Mouse (Mus musculus) A20 (cell line): ENCODE results near the gene AI597479.
"Not testable (repeated sequence)": the region's sequence is repeated elsewhere in the genome, so short reads cannot be mapped to it uniquely, and the experiment has no call there.

ENCODE experiments used
- DNase-seq: peaks from one replicate; pipeline ENCODE4 v3.0.0-alpha.2; 2011; ENCODE audit warnings: low read depth, low spot score

Gene AI597479

GRCm38 (mm10) chr1:43124726-43125125 lies 26.2 kb downstream of the AI597479 start:
- DNase-seq = no peak

DNA sequence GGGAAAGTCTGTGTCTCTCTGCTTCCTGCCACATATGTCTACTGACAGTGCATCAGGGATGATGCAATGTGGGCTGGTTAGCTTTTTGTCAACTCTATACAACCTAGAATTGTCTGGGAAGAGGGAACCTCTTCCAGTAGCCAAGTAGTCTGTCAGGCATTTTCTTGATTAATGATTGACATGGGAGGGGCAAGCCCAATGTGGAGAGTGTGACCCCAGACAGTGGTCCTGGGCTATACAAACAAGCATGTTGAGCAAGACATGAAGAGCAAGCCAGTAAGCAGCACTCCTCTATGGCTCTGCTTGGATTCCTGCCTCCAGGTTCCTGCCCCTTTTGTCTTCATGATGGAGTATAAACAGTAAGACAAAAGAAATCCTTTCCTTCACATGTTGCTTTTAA lies 28.7 kb downstream of the AI597479 start:
- DNase-seq = no peak

DNA sequence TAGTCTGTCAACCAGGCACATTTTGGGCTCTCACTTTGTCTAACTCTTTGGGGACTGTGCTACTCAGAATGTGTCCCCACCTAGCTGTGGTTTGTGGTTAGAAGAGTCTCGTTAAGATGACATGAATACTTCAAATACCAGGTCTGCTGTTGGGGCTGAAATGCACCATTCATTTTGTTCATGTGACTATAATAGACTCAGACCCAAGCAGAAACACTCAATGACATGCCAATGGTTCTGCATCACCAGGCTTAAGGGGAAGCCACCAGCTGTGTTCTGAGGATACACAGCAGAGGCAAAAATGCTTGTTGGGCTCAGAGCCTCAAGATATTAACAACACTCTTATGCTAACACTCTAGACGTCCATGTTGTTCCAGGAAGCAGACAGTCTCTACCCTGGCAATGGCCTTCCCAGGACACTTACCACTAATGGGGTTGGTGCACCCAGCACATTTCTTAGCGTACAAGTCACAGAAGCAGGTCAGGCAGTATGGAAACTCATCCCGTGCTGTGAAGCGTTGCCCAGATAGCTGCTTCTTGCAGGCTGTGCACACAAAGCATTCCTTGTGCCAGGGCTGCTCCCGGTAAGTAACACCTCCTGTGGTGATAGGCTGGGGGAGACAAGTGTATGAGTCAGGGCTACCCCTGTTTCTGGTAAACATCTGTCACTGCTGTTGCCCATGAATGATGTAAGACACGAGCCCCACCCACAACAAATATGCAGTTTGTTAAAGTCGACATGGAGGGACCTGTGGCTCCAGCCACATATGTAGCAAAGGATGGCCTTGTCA lies 29.5 kb downstream of the AI597479 start:
- no peak for DNase-seq

DNA sequence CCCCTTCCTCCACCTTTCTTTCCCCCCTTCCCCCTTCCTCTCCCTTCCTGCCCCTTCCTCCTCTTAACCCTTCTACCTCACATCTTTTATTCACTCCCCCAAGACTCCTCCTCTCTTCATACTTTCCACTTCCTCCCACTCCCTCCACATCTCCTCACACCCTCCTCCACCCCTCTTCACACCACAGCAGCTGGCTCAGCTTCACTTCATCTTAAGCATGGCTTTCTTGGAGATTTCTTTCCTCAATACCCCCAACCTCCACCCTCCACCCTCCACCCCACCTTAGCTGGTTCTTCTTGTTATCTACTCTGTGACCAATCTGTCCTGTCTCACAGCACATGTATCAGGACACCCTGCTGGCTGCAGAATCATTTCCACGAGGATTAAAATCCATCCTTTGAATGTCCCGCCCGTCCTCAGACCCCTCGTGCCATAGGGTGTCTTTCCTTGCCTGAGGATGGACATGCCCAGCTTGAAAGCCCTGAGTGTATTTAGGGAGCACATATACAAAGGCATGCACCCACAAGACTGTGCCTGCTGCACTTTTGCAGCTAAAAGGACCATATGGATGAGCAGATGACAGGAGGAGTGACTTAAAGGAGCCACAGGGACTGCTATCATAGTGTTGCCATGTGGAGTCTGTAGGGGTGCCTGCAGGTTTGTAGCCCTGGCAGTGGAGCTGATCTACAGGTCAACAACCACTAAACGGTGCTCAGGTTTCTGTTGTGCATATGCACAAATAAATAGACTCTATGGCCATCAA lies 31.9 kb downstream of the AI597479 start:
- no peak for DNase-seq

DNA sequence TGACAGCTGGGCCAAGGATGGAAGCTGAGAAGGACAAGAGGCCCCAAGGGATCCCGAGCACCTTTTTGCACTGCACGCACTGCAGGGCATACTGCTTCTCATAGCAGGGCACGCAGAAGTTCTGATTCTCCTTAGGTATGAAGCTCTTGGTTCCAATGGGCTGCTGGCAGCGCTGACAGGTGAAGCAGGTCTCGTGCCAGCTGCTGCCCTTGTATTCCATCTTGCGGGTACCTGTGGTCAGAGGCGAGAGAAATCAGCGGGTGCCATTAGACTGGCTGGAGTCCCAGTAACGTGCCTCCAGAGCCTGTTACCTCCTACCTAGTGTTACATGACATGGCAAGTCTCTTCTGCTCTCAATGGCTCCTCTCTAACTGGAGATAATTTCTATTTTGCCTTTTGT lies 33.1 kb downstream of the AI597479 start:
- no peak for DNase-seq

DNA sequence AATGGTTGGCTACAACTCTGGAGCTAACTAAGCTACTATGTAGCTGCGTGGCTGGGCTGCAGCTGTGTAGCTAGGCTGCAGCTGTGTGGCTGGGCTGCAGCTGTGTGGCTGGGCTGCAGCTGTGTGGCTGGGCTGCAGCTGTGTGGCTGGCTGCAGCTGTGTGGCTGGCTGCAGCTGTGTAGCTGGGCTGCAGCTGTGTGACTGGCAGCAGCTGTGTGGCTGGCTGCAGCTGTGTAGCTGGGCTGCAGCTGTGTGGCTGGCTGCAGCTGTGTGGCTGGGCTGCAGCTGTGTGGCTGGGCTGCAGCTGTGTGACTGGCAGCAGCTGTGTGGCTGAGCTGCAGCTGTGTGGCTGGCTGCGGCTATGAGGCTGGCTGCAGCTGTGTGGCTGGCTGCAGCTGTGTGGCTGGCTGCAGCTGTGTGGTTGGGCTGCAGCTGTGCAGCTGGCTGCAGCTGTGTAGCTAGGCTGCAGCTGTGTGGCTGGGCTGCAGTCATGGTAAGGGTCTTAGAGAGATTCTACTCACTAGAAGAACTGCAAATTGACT lies 38.0 kb downstream of the AI597479 start:
- not testable (repeated sequence) for DNase-seq

- DNase-seq = no peak
These were observed 38.8 kb downstream of the AI597479 start for GRCm38 (mm10) chr1:43137334-43137733.

GRCm38 (mm10) chr1:43138268-43138812 lies 39.8 kb downstream of the AI597479 start:
- DNase-seq = peak; percentile 13

DNA sequence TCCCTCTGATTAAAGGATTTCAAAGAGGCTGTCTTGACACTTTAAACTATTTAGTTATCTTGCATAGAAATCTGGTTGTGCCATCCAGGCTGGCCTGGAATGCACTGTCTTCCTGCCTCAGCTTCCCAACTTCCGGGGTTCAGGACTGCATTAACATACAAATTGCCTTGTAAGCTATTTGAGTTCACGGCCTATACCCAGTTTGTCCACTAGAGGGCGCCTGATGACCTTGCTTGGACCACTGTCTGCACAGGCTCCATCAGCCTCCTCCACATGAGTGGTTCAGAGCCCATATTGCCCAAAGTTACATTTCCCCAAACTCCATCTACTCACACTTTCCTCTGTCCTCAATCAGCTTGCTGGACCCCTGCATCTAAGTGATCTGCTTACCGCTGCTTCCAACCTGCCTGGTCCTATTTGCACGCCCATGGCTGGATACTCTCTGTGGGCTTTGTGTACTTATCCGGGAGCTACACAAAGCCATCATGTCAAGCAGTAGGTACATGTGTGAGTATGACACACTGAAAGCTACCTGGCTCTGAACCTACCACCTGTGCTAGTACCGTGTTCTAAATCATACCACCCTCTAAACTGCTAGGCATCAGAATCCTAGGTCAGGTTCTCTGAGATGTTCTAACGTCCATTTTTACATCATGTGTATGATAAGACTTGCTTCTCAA lies 41.2 kb downstream of the AI597479 start:
- peak; percentile 82 for DNase-seq

DNA sequence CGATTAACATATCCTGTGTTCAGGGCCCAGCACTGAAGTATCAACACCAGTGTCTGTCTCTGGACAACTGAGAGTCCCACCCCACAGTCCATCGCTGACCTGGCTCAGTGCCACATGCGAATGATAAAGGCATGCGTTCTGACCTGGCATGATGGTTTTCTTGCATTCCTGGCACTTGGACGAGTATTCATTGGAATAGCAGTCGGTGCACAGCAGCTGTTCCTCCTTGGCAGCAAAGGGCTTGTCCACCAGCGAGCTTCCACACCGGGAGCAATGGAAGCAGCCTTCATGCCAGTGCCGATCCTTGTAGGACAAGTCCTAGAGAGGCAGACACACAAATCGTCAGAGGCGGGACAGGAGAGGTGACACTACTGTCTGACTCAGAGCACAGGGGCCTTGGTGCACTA lies 43.0 kb downstream of the AI597479 start:
- no peak for DNase-seq

GRCm38 (mm10) chr1:43142849-43143248 lies 44.3 kb downstream of the AI597479 start:
- DNase-seq = no peak

GRCm38 (mm10) chr1:43143284-43143683 lies 44.8 kb downstream of the AI597479 start:
- no peak for DNase-seq

DNA sequence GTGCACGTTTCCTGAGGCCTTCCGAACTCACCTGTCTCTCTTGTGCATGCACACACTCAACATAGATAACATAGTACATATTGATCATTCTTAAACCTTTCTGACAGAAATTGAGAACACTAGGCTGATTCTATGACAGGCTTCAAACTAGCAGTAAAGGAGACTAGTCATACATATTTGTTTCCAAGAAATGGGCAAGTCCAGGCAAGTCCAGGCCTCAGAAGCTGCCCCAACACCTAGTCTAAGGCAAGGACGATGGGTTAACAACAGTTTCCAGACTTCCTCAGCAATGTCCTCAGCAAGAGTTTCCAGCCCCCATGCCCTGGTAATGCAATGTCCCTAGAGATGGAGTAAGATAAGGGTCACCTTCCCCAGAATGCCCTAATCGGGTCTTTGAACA lies 45.3 kb downstream of the AI597479 start:
- no peak for DNase-seq

DNA sequence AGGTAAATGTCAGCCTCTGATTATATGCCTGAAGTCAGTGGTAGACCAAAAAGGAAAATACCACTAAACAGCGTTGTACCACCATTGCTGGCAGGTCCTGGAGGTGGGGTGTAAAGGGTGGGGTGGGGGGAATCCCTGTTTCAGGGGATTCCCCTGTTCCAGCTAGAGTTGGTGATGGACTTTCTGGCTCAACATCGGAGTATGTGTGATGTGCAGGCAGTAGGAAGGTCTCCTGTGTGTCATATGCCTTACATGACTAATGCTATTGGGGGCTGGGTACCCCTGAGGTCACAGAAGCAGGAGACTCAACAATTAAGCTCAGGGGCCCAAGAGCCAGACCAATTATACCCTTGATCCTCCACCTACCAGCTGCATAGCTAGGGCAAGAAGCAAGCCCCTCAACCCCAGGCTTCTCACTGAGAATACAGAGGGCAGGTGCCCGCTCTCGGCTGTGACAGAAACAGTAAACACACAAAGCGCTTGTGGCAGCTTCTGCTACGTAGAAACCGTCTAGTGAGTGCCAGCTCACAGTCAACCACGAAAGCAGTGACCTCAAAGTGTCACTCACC lies 45.9 kb downstream of the AI597479 start:
- DNase-seq = no peak

DNA sequence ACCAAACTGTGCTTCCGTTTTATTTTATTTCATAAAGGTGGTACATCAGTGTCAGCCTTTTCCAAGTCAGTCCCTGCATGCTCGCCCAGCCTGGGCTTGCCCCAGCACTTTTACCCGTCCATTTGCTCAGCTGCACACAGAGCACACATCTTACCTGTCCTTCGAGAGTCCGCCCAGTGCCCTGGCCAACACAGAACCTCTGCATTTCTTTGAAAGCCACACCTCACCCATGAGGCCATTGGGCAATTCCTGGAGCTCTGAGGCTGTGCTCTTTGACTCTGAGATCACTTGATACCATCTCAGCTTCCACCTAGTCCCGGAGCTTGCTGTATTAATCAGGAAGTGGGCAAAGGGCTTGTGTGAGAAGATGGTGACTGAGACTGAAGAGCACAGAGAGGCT lies 46.9 kb downstream of the AI597479 start:
- no peak for DNase-seq

- no peak for DNase-seq
These were observed 49.0 kb downstream of the AI597479 start for GRCm38 (mm10) chr1:43147474-43147873.

DNA sequence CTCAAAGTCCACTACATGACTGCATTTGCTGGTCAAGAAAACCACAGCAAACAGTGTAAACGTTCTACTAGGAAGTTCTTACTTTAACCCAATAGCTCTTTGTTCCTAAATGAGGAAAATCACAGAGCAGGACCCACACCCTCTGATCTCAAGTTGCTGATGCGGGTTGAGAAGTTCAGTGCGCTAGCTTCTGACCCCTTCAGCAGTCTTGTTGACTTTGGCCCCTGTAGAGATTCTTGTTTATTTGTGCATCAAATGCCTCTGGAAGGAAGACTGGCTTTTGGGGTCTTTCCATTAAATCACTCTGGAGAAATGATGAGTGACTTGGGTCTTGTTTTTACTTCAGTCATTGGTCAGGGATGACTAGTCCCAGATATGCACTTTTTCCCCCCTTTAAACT lies 51.7 kb downstream of the AI597479 start:
- no peak for DNase-seq

GRCm38 (mm10) chr1:43152626-43153025 lies 54.1 kb downstream of the AI597479 start:
- no peak for DNase-seq

GRCm38 (mm10) chr1:43153538-43153937 lies 55.0 kb downstream of the AI597479 start:
- DNase-seq = no peak

DNA sequence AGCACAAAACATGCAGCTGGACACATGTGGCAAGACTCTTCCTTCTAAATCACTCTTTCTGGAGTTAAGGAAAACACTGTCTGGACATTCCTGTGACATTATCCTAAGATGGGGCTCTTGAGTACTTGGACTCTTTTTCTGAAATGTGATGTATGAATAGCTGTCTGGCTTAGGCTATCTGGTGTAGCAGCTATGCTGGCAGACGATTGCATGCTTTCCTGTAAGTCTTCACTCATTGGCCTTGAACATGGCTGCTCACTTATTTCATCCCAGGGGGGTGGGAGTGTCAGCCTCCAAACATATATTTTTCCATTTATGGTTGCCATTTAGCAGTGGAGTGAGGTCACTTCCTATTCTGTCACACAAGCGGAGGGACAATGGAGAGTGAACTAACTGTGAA lies 56.0 kb downstream of the AI597479 start:
- no peak for DNase-seq

- DNase-seq = no peak
These were observed 59.4 kb downstream of the AI597479 start for GRCm38 (mm10) chr1:43157907-43158306.

DNA sequence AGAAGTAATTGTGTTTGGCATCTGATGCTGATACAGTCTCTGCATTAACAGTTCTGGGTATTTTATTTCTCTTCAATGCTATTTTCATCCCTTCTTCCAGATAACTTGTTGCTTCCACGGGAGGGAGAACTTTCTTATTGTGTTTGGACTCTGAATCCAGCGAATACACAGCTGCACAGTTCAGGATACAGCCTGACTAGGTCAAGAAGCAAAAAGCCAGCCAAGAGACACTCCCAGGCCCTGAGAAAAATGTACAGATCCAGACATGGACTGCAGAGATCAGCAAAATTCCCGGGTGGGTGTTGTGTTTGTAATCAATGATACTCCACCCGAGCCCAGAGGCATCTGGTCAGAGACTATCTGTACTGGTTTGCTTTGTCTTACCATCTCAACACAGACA lies 60.9 kb downstream of the AI597479 start:
- no peak for DNase-seq
